Mouse (Mus musculus): ENCODE measurements around the gene Col6a2.

DNA sequence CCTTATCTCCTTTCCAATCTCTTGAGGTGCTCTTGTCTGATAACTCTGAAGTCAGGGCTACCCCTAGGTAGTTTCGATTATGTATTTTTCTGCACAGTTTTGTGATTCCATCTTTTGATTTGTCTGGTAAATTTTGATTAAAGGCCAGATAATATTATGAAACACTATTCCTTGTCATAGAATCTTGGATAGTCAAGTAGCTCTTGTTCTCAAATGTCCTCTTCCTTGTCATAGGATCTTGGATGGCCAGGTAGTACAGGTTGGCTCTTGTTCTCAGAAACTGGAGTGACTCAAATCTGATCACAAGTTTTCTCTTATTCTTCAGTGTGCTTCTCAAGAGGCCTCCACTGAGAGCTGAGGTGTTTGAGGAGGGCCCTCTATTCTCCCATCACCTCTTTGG lies 7.2 kb upstream of the Col6a2 start:
- no peak for TF ChIP-seq POLR2A (IDR thresholded peaks at IDR 0.05; ENCODE audit: extremely low read depth, insufficient read depth, low read length)
- TF ChIP-seq CTCF (IDR thresholded peaks at IDR 0.05; ENCODE audit: extremely low read depth, insufficient read depth, low read length): no peak

All from cortical plate, adult 2 months (tissue).